8 mouse cellular contexts compared by ENCODE assay signal in the genomic region with DNA sequence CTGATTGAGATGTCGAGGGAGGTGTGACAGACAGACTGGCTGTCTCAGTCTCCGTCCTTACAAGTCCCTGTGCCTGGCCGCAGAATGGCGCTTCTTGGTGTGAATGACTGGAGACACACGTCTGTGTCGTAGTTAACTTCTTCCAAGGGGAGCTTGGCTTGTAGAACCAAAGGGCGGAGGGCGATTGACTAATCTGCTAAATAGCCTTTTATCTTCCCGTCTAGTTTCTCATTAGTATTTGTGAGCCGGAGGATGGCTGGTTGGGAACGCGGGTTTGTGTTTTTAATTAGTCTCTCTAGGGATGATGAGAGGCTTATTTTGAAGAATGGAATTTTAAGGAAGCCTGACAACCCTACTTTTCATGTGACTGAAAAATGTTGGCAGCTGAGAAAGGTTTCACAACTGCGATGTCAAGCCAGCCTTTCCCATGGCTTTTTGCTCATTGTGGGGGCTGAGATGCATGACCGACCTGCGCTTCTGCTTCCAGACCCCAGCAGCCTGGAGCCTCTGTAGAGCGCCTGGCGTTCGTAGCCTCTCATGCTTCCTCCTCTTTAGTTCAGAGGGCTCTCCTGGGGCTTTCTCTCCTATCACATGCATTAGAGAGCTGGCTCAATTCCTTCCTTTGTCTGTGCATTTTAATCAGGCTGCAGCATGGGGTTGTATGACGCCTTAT.
A peak's percentile ranks its signal among the peaks of the same experiment; 100 is the strongest.
DNase-seq lines count a peak whose midpoint lies in the region; ATAC-seq and TF ChIP-seq lines count a peak whose summit lies in the region.

No protein-coding gene starts in this region.

- 47% methylated on average over 19 of the region's 19 CpGs for WGBS in intestine, embryonic 16.5 days
- WGBS in intestine, embryonic 15.5 days = 47% methylated on average over 19 of the region's 19 CpGs
- WGBS in forebrain, embryonic 12.5 days = 6% methylated on average over 19 of the region's 19 CpGs
- 17% methylated on average over 19 of the region's 19 CpGs for WGBS in hindbrain, embryonic 10.5 days
- 5% methylated on average over 19 of the region's 19 CpGs for WGBS in midbrain, postnatal 0 days

- no peaks in the 10 kb centered on the region for H3K36me3 ChIP-seq in intestine, embryonic 16.5 days (ENCODE audit: control insufficient read depth, insufficient read depth, low read length)
- no peaks in the 10 kb centered on the region for H3K36me3 ChIP-seq in intestine, embryonic 15.5 days
- no peaks in the 10 kb centered on the region for H3K36me3 ChIP-seq in forebrain, embryonic 12.5 days (replicated peaks)
- no peaks in the 10 kb centered on the region for H3K36me3 ChIP-seq in hindbrain, embryonic 10.5 days
- H3K36me3 ChIP-seq in midbrain, postnatal 0 days (ENCODE audit: insufficient read depth, low read length) = no peaks in the 10 kb centered on the region

- peak; percentile 37 for DNase-seq in hindbrain, embryonic 10.5 days (ENCODE audit: low spot score)
- DNase-seq in midbrain, postnatal 0 days (ENCODE audit: low spot score) = peak; percentile 84
- no peak for DNase-seq in left cerebral cortex, adult 9 months (ENCODE audit: low spot score in 2 of 2)
- no peak for DNase-seq in spleen, postnatal 36 days (ENCODE audit: low spot score in 2 of 2)
- DNase-seq in cerebellum, postnatal 36 days = no peak

- H3K27me3 ChIP-seq in intestine, embryonic 16.5 days (replicated peaks; ENCODE audit: control insufficient read depth, insufficient read depth, low read length) = no peaks in the 10 kb centered on the region
- no peaks in the 10 kb centered on the region for H3K27me3 ChIP-seq in intestine, embryonic 15.5 days (replicated peaks)
- no peaks in the 10 kb centered on the region for H3K27me3 ChIP-seq in forebrain, embryonic 12.5 days
- no peaks in the 10 kb centered on the region for H3K27me3 ChIP-seq in hindbrain, embryonic 10.5 days (ENCODE audit: insufficient read depth, poor library complexity, severe bottlenecking)
- H3K27me3 ChIP-seq in midbrain, postnatal 0 days (ENCODE audit: insufficient read depth, low read length) = no peaks in the 10 kb centered on the region

- H3K9ac ChIP-seq in intestine, embryonic 16.5 days (ENCODE audit: low read depth, low read length) = no peak overlapping the region
- H3K9ac ChIP-seq in intestine, embryonic 15.5 days = no peak overlapping the region
- H3K9ac ChIP-seq in forebrain, embryonic 12.5 days = no peak overlapping the region
- H3K9ac ChIP-seq in midbrain, postnatal 0 days (replicated peaks; ENCODE audit: low read length, poor library complexity, severe bottlenecking) = no peak overlapping the region

- H3K27ac ChIP-seq in intestine, embryonic 16.5 days (ENCODE audit: low read length) = no peak overlapping the region
- H3K27ac ChIP-seq in intestine, embryonic 15.5 days = no peak overlapping the region
- H3K27ac ChIP-seq in forebrain, embryonic 12.5 days = peak overlapping the region; percentile 83
- peak overlapping the region; percentile 57 for H3K27ac ChIP-seq in hindbrain, embryonic 10.5 days
- peak overlapping the region; percentile 33 for H3K27ac ChIP-seq in midbrain, postnatal 0 days (ENCODE audit: low read depth, low read length)

- ATAC-seq in intestine, embryonic 16.5 days = 0 out of 2 replicates have a peak, but pooled peaks have one; percentile 28
- no peak for ATAC-seq in intestine, embryonic 15.5 days
- peak; percentile 89 for ATAC-seq in forebrain, embryonic 12.5 days (ENCODE audit: low FRiP score)
- ATAC-seq in midbrain, postnatal 0 days (ENCODE audit: low FRiP score) = peak; percentile 73

- no peaks in the 10 kb centered on the region for H3K4me1 ChIP-seq in intestine, embryonic 16.5 days (ENCODE audit: control insufficient read depth, insufficient read depth, low read length)
- H3K4me1 ChIP-seq in intestine, embryonic 15.5 days (replicated peaks) = no peaks in the 10 kb centered on the region
- H3K4me1 ChIP-seq in forebrain, embryonic 12.5 days = peaks cover 21% of the 10 kb centered on the region
- peaks cover 31% of the 10 kb centered on the region for H3K4me1 ChIP-seq in hindbrain, embryonic 10.5 days (replicated peaks)
- H3K4me1 ChIP-seq in midbrain, postnatal 0 days (ENCODE audit: insufficient read depth, low read length) = peaks cover 3% of the 10 kb centered on the region; the same call in 1 of the 2 replicates

- no peaks in the 10 kb centered on the region for H3K9me3 ChIP-seq in intestine, embryonic 16.5 days (ENCODE audit: control insufficient read depth, low read length)
- H3K9me3 ChIP-seq in intestine, embryonic 15.5 days = no peaks in the 10 kb centered on the region
- no peaks in the 10 kb centered on the region for H3K9me3 ChIP-seq in forebrain, embryonic 12.5 days
- H3K9me3 ChIP-seq in hindbrain, embryonic 10.5 days = no peaks in the 10 kb centered on the region
- H3K9me3 ChIP-seq in midbrain, postnatal 0 days (ENCODE audit: low read length) = no peaks in the 10 kb centered on the region

- no peak overlapping the region for H3K4me3 ChIP-seq in intestine, embryonic 16.5 days (ENCODE audit: low read length)
- H3K4me3 ChIP-seq in intestine, embryonic 15.5 days (replicated peaks) = no peak overlapping the region
- no peak overlapping the region; the same call in 1 of the 2 replicates for H3K4me3 ChIP-seq in forebrain, embryonic 12.5 days (replicated peaks)
- H3K4me3 ChIP-seq in hindbrain, embryonic 10.5 days = peak overlapping the region; percentile 28
- H3K4me3 ChIP-seq in midbrain, postnatal 0 days (ENCODE audit: low read depth, low read length) = no peak overlapping the region

- H3K4me2 ChIP-seq in intestine, embryonic 16.5 days (ENCODE audit: low read depth, low read length) = no peak overlapping the region
- H3K4me2 ChIP-seq in intestine, embryonic 15.5 days (replicated peaks) = no peak overlapping the region
- H3K4me2 ChIP-seq in forebrain, embryonic 12.5 days = peak overlapping the region; percentile 44
- H3K4me2 ChIP-seq in midbrain, postnatal 0 days (ENCODE audit: low read depth, low read length, poor library complexity, severe bottlenecking) = peak overlapping the region; percentile 21

- TF ChIP-seq CTCF in midbrain, postnatal 0 days (IDR thresholded peaks at IDR 0.05) = no peak

Comparison
In these comparisons a context has a peak if more than half of its experiments do, and no peak if none do; other contexts are left out.
1. H3K27ac ChIP-seq: peak in forebrain, embryonic 12.5 days (single experiment), hindbrain, embryonic 10.5 days (single experiment) and midbrain, postnatal 0 days (single experiment); none in intestine, embryonic 16.5 days (single experiment) and intestine, embryonic 15.5 days (single experiment).
2. H3K4me2 ChIP-seq: peak in forebrain, embryonic 12.5 days (single experiment) and midbrain, postnatal 0 days (single experiment); none in intestine, embryonic 16.5 days (single experiment) and intestine, embryonic 15.5 days (single experiment).
3. DNase-seq: peak in hindbrain, embryonic 10.5 days (single experiment) and midbrain, postnatal 0 days (single experiment); none in left cerebral cortex, adult 9 months (0 of 2), spleen, postnatal 36 days (0 of 2) and cerebellum, postnatal 36 days (0 of 2).